Mouse (Mus musculus): ENCODE measurements around the gene Medag. TPM values are rescaled to one million over a fixed set of nuclear protein-coding genes. Genes with fewer than 3 reads are reported as not detected.

Gene Medag
- polyA plus RNA-seq, 1 experiment from 2014 or later, result 6.4 TPM

DNA sequence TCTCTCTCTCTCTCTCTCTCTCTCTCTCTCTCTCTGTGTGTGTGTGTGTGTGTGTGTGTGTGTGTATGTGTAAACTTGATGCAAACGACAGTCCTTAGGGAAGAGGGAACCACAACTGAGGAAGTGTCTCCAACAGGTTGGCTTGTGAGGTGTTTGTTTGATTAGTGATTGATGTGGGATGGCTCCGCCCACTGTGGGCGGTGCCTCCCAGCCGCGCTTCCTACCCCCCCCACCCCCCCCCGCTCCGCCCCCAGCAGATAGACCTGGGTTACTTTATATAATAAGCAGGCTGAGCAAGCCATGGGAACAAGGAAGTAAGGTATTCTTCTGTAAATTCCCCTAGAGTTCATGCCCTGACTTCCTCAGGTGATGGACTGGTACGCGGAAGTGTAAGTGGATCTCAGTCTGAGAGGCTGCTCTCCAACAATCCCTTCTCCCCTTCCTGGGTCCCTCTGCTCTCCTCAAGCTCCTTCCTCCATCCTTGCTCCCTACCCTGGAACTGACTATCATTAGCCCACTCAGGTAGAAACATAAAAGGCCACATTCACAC is 22.7 kb downstream of the Medag start:
- no peak overlapping the region for H3K9ac ChIP-seq (ENCODE audit: low read depth, low read length)
- H3K4me3 ChIP-seq (ENCODE audit: low read length), result no peak overlapping the region
- H3K36me3 ChIP-seq (ENCODE audit: control insufficient read depth, insufficient read depth, low read length), result no peaks in the 10 kb centered on the region
- no peak overlapping the region for H3K4me2 ChIP-seq (ENCODE audit: low read length)
- no peaks in the 10 kb centered on the region for H3K27me3 ChIP-seq (replicated peaks; ENCODE audit: control insufficient read depth, insufficient read depth, low read length)
- no peak overlapping the region for H3K27ac ChIP-seq (ENCODE audit: low read depth, low read length)
- no peaks in the 10 kb centered on the region for H3K9me3 ChIP-seq (ENCODE audit: control insufficient read depth, low read length)
- WGBS, result 37% methylated on average over 9 of the region's 9 CpGs
- ATAC-seq, result no peak
- peaks cover 2% of the 10 kb centered on the region for H3K4me1 ChIP-seq (ENCODE audit: control insufficient read depth, insufficient read depth, low read depth, low read length)

- Histone ChIP-seq H3K36me3 (ENCODE audit: control insufficient read depth, insufficient read depth, low read length) (no peaks in the 10 kb centered on the region), H3K27me3 (replicated peaks; ENCODE audit: control insufficient read depth, insufficient read depth, low read length) (no peaks in the 10 kb centered on the region), H3K27ac (ENCODE audit: low read depth, low read length) (no peak overlapping the region), H3K9me3 (ENCODE audit: control insufficient read depth, low read length) (no peaks in the 10 kb centered on the region), H3K4me1 (ENCODE audit: control insufficient read depth, insufficient read depth, low read depth, low read length) (peaks cover 12% of the 10 kb centered on the region), H3K4me3 (ENCODE audit: low read length) (no peak overlapping the region), H3K4me2 (ENCODE audit: low read length) (no peak overlapping the region), H3K9ac (ENCODE audit: low read depth, low read length) (no peak overlapping the region)
- WGBS, result 91% methylated on average over 3 of the region's 3 CpGs
- no peak for ATAC-seq
These were observed 25.0 kb downstream of the Medag start for GRCm38 (mm10) chr5:149436541-149436940.

GRCm38 (mm10) chr5:149437150-149437549 is 25.6 kb downstream of the Medag start:
- Histone ChIP-seq H3K9me3 (ENCODE audit: control insufficient read depth, low read length) (no peaks in the 10 kb centered on the region), H3K36me3 (ENCODE audit: control insufficient read depth, insufficient read depth, low read length) (no peaks in the 10 kb centered on the region), H3K4me2 (ENCODE audit: low read length) (no peak overlapping the region), H3K27ac (ENCODE audit: low read depth, low read length) (no peak overlapping the region), H3K4me3 (ENCODE audit: low read length) (no peak overlapping the region), H3K9ac (ENCODE audit: low read depth, low read length) (no peak overlapping the region), H3K27me3 (replicated peaks; ENCODE audit: control insufficient read depth, insufficient read depth, low read length) (no peaks in the 10 kb centered on the region), H3K4me1 (ENCODE audit: control insufficient read depth, insufficient read depth, low read depth, low read length) (peaks cover 15% of the 10 kb centered on the region)
- WGBS, result 79% methylated on average over 6 of the region's 6 CpGs
- ATAC-seq, result no peak

DNA sequence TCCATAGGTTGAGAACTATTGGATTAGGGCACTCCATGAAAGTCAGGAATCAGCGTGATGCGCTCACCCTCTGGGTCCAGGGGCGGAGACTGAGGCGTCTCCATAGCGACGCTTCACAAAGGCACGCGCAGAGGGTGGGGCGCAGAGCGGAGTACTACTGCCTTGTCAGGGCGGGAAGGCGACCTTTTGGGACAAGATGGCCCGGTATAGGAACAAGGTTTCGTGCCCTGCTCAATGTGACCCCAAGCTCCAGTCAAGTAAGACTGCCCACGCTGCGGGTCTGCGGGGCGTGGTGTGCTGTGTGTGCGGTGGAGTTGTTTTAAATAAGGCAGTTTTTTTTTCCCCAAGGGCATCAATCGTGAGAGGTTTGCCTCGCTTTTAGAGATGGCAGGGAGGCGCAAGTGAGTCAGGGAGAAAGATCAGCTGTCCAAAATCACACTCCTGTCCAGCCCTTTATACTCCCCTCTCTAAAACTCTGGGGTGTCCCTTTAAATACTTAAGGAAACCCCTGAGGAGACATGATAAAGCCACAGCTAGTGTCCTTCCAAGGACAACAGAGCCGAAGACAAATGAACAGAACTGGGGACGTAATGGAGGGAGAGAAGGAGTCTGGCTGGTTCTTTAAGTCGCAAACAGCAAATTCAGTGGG is 28.1 kb downstream of the Medag start, which contains the start of gene Tex26:
TSS of gene Tex26 (plus strand) at position 130 of the 649 bp plus-strand sequence.
- peak within 1 kb of the TSS; percentile 56 for H3K4me2 ChIP-seq (ENCODE audit: low read length)
- under 1% methylated on average over 25 of the region's 25 CpGs for WGBS
- no peaks in the 10 kb centered on the region for H3K36me3 ChIP-seq (ENCODE audit: control insufficient read depth, insufficient read depth, low read length)
- ATAC-seq, result peak; percentile 87
- H3K4me3 ChIP-seq (ENCODE audit: low read length), result peak within 1 kb of the TSS; percentile 38
- H3K9ac ChIP-seq (ENCODE audit: low read depth, low read length), result peak within 1 kb of the TSS; percentile 50
- H3K27me3 ChIP-seq (replicated peaks; ENCODE audit: control insufficient read depth, insufficient read depth, low read length), result no peaks in the 10 kb centered on the region
- no peaks in the 10 kb centered on the region for H3K9me3 ChIP-seq (ENCODE audit: control insufficient read depth, low read length)
- peak within 1 kb of the TSS; percentile 90 for H3K27ac ChIP-seq (ENCODE audit: low read depth, low read length)
- peaks cover 17% of the 10 kb centered on the region for H3K4me1 ChIP-seq (ENCODE audit: control insufficient read depth, insufficient read depth, low read depth, low read length)

GRCm38 (mm10) chr5:149440180-149440573 is 28.6 kb downstream of the Medag start:
- Histone ChIP-seq H3K4me3 (ENCODE audit: low read length) (peak overlapping the region; percentile 38), H3K9ac (ENCODE audit: low read depth, low read length) (peak overlapping the region; percentile 50)

DNA sequence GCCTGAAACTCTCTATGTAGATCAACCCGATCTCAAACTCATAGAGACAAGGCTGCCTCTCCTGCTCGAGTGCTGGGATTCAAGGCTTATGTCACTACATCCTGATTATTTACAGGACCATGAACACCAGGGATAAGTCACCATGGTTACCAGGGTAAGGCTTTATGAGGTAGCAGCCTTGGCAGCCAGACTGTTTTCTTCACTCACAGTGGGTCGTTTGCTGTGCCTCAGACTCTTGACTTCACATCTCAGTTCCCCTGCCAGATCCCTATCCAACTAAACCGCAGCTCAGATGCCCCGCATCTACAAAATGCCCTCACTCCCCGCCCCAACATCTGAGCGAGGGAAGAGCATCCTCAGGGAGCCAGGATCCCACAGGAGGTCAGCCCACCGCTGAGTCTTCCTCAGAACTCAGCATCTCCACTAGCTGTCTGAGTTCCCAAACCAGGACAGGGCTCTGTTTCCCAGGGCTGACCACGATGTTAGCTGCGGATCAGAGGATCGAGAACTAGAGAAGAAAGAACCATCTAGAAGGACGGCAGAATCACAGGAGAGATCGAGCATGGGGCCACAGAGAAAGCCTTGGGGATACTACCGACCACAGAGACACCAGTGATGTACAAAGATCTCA is 30.2 kb downstream of the Medag start:
- peak overlapping the region; percentile 55 for H3K27ac ChIP-seq (ENCODE audit: low read depth, low read length)
- H3K36me3 ChIP-seq (ENCODE audit: control insufficient read depth, insufficient read depth, low read length), result no peaks in the 10 kb centered on the region
- H3K9ac ChIP-seq (ENCODE audit: low read depth, low read length), result no peak overlapping the region
- ATAC-seq, result peak; percentile 13; the same call in 1 of the 2 replicates
- H3K9me3 ChIP-seq (ENCODE audit: control insufficient read depth, low read length), result no peaks in the 10 kb centered on the region
- H3K4me3 ChIP-seq (ENCODE audit: low read length), result no peak overlapping the region
- H3K27me3 ChIP-seq (replicated peaks; ENCODE audit: control insufficient read depth, insufficient read depth, low read length), result no peaks in the 10 kb centered on the region
- no peak overlapping the region for H3K4me2 ChIP-seq (ENCODE audit: low read length)
- 50% methylated on average over 14 of the region's 14 CpGs for WGBS
- peaks cover 20% of the 10 kb centered on the region for H3K4me1 ChIP-seq (ENCODE audit: control insufficient read depth, insufficient read depth, low read depth, low read length)

More at GRCm38 (mm10) chr5:149440180-149440573, 28.6 kb downstream of the Medag start:
- no peaks in the 10 kb centered on the region for H3K27me3 ChIP-seq (replicated peaks; ENCODE audit: control insufficient read depth, insufficient read depth, low read length)
- WGBS, result 0% methylated on average over 18 of the region's 18 CpGs
- no peaks in the 10 kb centered on the region for H3K36me3 ChIP-seq (ENCODE audit: control insufficient read depth, insufficient read depth, low read length)
- H3K4me2 ChIP-seq (ENCODE audit: low read length), result peak overlapping the region; percentile 56
- peak overlapping the region; percentile 90 for H3K27ac ChIP-seq (ENCODE audit: low read depth, low read length)
- no peaks in the 10 kb centered on the region for H3K9me3 ChIP-seq (ENCODE audit: control insufficient read depth, low read length)
- peaks cover 20% of the 10 kb centered on the region for H3K4me1 ChIP-seq (ENCODE audit: control insufficient read depth, insufficient read depth, low read depth, low read length)
- peak; percentile 86 for ATAC-seq

- Histone ChIP-seq H3K27me3 (replicated peaks; ENCODE audit: control insufficient read depth, insufficient read depth, low read length) (no peaks in the 10 kb centered on the region), H3K27ac (ENCODE audit: low read depth, low read length) (peak overlapping the region; percentile 55; the same call in 1 of the 2 replicates), H3K4me3 (ENCODE audit: low read length) (no peak overlapping the region), H3K4me1 (ENCODE audit: control insufficient read depth, insufficient read depth, low read depth, low read length) (peaks cover 20% of the 10 kb centered on the region), H3K4me2 (ENCODE audit: low read length) (no peak overlapping the region), H3K9me3 (ENCODE audit: control insufficient read depth, low read length) (no peaks in the 10 kb centered on the region), H3K36me3 (ENCODE audit: control insufficient read depth, insufficient read depth, low read length) (no peaks in the 10 kb centered on the region), H3K9ac (ENCODE audit: low read depth, low read length) (no peak overlapping the region)
- ATAC-seq, result no peak
- WGBS, result 62% methylated on average over 15 of the region's 15 CpGs
These were observed 30.7 kb downstream of the Medag start for GRCm38 (mm10) chr5:149442277-149442660.

GRCm38 (mm10) chr5:149444451-149444850 is 32.9 kb downstream of the Medag start:
- Histone ChIP-seq H3K9ac (ENCODE audit: low read depth, low read length) (no peak overlapping the region), H3K4me2 (ENCODE audit: low read length) (no peak overlapping the region), H3K27ac (ENCODE audit: low read depth, low read length) (peak overlapping the region; percentile 6; the same call in 1 of the 2 replicates), H3K9me3 (ENCODE audit: control insufficient read depth, low read length) (no peaks in the 10 kb centered on the region; the same call in 1 of the 2 replicates), H3K4me3 (ENCODE audit: low read length) (no peak overlapping the region), H3K36me3 (ENCODE audit: control insufficient read depth, insufficient read depth, low read length) (no peaks in the 10 kb centered on the region), H3K4me1 (ENCODE audit: control insufficient read depth, insufficient read depth, low read depth, low read length) (peaks cover 16% of the 10 kb centered on the region), H3K27me3 (replicated peaks; ENCODE audit: control insufficient read depth, insufficient read depth, low read length) (no peaks in the 10 kb centered on the region)
- ATAC-seq, result no peak
- WGBS, result 74% methylated on average over 4 of the region's 4 CpGs

DNA sequence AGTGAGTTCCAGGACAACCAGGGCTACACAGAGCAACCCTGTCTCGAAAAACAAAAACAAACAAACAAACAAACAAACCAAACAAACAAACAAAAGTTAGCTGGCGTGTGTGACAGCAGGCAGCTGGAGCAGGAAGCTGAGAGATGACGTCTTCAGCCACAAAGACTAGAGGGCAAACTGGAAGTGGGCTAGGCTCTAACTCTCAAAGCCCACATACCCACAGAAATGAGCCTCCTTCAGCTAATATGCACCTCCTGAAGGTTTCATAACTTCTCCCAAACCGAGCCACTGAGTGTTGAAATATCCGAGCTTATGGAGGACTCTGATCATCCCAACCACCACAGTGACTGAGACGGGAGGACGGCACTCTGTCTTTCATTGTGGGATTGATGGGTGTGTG is 34.9 kb downstream of the Medag start:
- H3K4me1 ChIP-seq (ENCODE audit: control insufficient read depth, insufficient read depth, low read depth, low read length), result peaks cover 8% of the 10 kb centered on the region
- H3K4me3 ChIP-seq (ENCODE audit: low read length), result no peak overlapping the region
- H3K36me3 ChIP-seq (ENCODE audit: control insufficient read depth, insufficient read depth, low read length), result no peaks in the 10 kb centered on the region
- no peaks in the 10 kb centered on the region for H3K27me3 ChIP-seq (replicated peaks; ENCODE audit: control insufficient read depth, insufficient read depth, low read length)
- no peak overlapping the region for H3K4me2 ChIP-seq (ENCODE audit: low read length)
- no peak overlapping the region for H3K9ac ChIP-seq (ENCODE audit: low read depth, low read length)
- no peaks in the 10 kb centered on the region; the same call in 1 of the 2 replicates for H3K9me3 ChIP-seq (ENCODE audit: control insufficient read depth, low read length)
- WGBS, result 88% methylated on average over 7 of the region's 7 CpGs
- no peak for ATAC-seq
- no peak overlapping the region for H3K27ac ChIP-seq (ENCODE audit: low read depth, low read length)
